Mouse (Mus musculus): ENCODE measurements at regions not wholly inside any gene's neighbourhood (a gene's known extent, or its start where the extent isn't known, plus 50 kb on each side); places are given as distances from the start of the nearest gene placed in this dataset.

DNA sequence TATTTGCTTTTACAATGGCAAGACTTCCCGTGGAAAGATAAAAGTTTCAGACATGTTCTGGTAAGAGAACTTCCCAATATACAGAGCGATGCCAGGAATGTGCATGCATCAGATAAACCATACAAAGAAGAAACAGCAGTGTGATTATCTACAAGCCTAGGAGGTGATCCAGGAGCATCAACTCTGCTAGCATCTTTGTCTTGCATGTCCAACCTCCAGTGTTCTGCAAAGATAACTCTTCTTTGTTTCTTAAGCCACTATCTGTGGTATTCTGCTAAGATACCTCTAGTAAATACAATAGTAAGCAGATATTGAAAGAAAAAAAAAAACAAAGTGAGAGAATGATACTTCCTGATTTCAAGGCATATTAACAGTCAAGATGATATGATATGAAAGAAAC lies 714.4 kb downstream of the Pdcd6ip start:
- H3K4me2 ChIP-seq (replicated peaks; ENCODE audit: low read depth, low read length): no peak overlapping the region
- no peak overlapping the region for H3K27ac ChIP-seq (ENCODE audit: low read length)
- no peak for ATAC-seq (ENCODE audit: insufficient number of reproducible peaks, insufficient read depth, low FRiP score, low read depth)
- H3K27me3 ChIP-seq (ENCODE audit: control insufficient read depth, insufficient read depth, low read length): no peaks in the 10 kb centered on the region
- no peak overlapping the region for H3K4me3 ChIP-seq (ENCODE audit: low read depth, low read length)
- no peaks in the 10 kb centered on the region for H3K9me3 ChIP-seq (ENCODE audit: control insufficient read depth, low read depth, low read length)
- H3K4me1 ChIP-seq (ENCODE audit: control insufficient read depth, insufficient read depth, low read length): no peaks in the 10 kb centered on the region
- no peak overlapping the region for H3K9ac ChIP-seq (replicated peaks; ENCODE audit: low read depth, low read length)
- no peaks in the 10 kb centered on the region for H3K36me3 ChIP-seq (ENCODE audit: control insufficient read depth, insufficient read depth, low read length)
- 79% methylated on average over 2 of the region's 2 CpGs for WGBS

DNA sequence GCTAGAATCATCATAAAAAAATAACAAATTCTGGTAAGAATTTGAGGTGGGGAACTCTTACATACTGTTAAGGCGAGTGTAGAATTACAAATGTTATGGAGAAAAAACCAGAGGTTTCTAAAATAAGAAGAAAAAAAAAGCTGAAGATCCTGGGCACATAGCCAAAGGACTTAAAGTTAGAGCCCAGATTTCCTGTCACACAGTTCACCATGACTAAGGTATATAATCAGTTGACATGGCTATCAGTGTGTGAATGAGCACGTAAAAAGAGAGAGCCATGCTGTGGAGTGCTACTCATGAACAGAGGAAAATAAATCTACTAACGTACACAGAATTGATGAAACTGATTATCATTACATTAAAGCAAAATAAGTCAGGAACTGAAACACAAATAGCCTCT lies 715.1 kb downstream of the Pdcd6ip start:
- no peak overlapping the region for H3K4me3 ChIP-seq (ENCODE audit: low read depth, low read length)
- no peaks in the 10 kb centered on the region for H3K9me3 ChIP-seq (ENCODE audit: control insufficient read depth, low read depth, low read length)
- H3K36me3 ChIP-seq (ENCODE audit: control insufficient read depth, insufficient read depth, low read length): no peaks in the 10 kb centered on the region
- no peak overlapping the region for H3K27ac ChIP-seq (ENCODE audit: low read length)
- 37% methylated on average over 3 of the region's 3 CpGs for WGBS
- no peak overlapping the region for H3K9ac ChIP-seq (replicated peaks; ENCODE audit: low read depth, low read length)
- no peaks in the 10 kb centered on the region for H3K27me3 ChIP-seq (ENCODE audit: control insufficient read depth, insufficient read depth, low read length)
- no peak overlapping the region for H3K4me2 ChIP-seq (replicated peaks; ENCODE audit: low read depth, low read length)
- no peak for ATAC-seq (ENCODE audit: insufficient number of reproducible peaks, insufficient read depth, low FRiP score, low read depth)
- no peaks in the 10 kb centered on the region for H3K4me1 ChIP-seq (ENCODE audit: control insufficient read depth, insufficient read depth, low read length)

DNA sequence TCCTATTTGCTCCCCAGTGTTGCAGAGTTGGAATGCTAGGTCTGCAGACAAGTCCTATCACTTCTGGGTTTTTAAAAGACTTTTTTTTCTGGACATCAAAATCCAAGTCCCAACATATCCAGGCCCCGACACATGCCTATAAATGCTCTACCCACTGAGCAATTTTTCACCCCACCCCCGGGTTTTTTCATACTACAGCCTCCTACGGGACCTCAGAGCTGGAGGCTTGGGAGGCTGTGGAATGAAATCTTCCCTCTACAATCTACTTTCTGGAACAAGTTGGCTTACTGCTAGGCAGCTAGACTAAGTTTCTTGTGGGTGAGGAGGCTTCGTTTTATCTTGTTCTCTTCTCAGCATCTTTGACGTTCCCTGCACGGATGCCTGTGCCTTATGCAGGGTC lies 724.7 kb downstream of the Pdcd6ip start:
- Histone ChIP-seq H3K4me1 (ENCODE audit: control insufficient read depth, insufficient read depth, low read length) (no peaks in the 10 kb centered on the region), H3K4me3 (ENCODE audit: low read depth, low read length) (no peak overlapping the region), H3K27ac (ENCODE audit: low read length) (no peak overlapping the region), H3K4me2 (replicated peaks; ENCODE audit: low read depth, low read length) (no peak overlapping the region), H3K9me3 (ENCODE audit: control insufficient read depth, low read depth, low read length) (no peaks in the 10 kb centered on the region), H3K27me3 (ENCODE audit: control insufficient read depth, insufficient read depth, low read length) (no peaks in the 10 kb centered on the region), H3K36me3 (ENCODE audit: control insufficient read depth, insufficient read depth, low read length) (no peaks in the 10 kb centered on the region), H3K9ac (replicated peaks; ENCODE audit: low read depth, low read length) (no peak overlapping the region)
- no peak for ATAC-seq (ENCODE audit: insufficient number of reproducible peaks, insufficient read depth, low FRiP score, low read depth)
- 92% methylated on average over 6 of the region's 6 CpGs for WGBS

DNA sequence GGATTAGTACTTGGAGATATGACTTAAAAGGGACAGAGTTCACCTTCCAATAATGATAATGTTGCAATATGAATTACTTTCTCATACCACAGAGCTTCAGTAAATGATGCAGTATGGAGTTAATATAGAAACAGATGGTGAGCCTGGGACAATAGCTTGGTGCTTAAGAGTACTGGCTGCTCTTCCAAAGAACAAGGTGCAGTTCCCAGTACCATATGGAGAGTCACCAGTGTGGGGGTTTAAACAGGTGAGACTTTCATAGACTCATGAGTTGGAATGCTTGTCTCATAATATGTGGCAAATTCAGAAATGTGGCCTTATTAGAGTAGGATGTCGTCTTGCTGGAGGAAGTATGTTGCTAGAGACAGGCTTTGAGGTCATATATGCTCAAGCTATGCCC lies 715.8 kb upstream of the Arpp21 start:
- H3K4me1 ChIP-seq (ENCODE audit: control insufficient read depth, insufficient read depth, low read length): no peaks in the 10 kb centered on the region
- H3K27me3 ChIP-seq (ENCODE audit: control insufficient read depth, insufficient read depth, low read length): no peaks in the 10 kb centered on the region
- H3K27ac ChIP-seq (ENCODE audit: low read length): no peak overlapping the region
- H3K4me2 ChIP-seq (replicated peaks; ENCODE audit: low read depth, low read length): no peak overlapping the region
- WGBS: 81% methylated on average over 1 of the region's 1 CpGs
- no peaks in the 10 kb centered on the region for H3K9me3 ChIP-seq (ENCODE audit: control insufficient read depth, low read depth, low read length)
- no peak overlapping the region for H3K9ac ChIP-seq (replicated peaks; ENCODE audit: low read depth, low read length)
- H3K36me3 ChIP-seq (ENCODE audit: control insufficient read depth, insufficient read depth, low read length): no peaks in the 10 kb centered on the region
- H3K4me3 ChIP-seq (ENCODE audit: low read depth, low read length): no peak overlapping the region
- ATAC-seq (ENCODE audit: insufficient number of reproducible peaks, insufficient read depth, low FRiP score, low read depth): no peak

DNA sequence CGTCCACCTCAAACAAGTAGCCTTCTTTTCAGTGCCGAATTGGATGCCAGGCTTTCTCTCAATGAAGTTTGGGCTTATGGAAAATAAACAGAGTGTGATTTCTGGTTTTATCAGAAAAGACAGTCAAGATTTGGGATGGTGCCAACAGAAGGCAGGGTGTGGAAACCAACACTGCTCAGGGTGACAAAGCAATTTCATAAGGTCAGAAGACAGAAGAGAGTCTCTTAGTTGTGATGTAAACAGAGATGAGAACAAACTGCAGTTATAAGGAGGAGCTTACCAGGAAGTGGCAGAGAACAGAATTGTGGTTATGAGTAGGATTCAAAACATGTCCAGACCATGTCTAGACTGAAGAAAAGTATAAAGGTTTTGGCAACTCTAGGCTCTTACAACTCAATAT lies 714.3 kb upstream of the Arpp21 start:
- Histone ChIP-seq H3K4me1 (ENCODE audit: control insufficient read depth, insufficient read depth, low read length) (no peaks in the 10 kb centered on the region), H3K4me2 (replicated peaks; ENCODE audit: low read depth, low read length) (no peak overlapping the region), H3K4me3 (ENCODE audit: low read depth, low read length) (no peak overlapping the region), H3K27ac (ENCODE audit: low read length) (no peak overlapping the region), H3K36me3 (ENCODE audit: control insufficient read depth, insufficient read depth, low read length) (no peaks in the 10 kb centered on the region), H3K9me3 (ENCODE audit: control insufficient read depth, low read depth, low read length) (no peaks in the 10 kb centered on the region), H3K27me3 (ENCODE audit: control insufficient read depth, insufficient read depth, low read length) (no peaks in the 10 kb centered on the region), H3K9ac (replicated peaks; ENCODE audit: low read depth, low read length) (no peak overlapping the region)
- WGBS: 61% methylated on average over 2 of the region's 2 CpGs
- no peak for ATAC-seq (ENCODE audit: insufficient number of reproducible peaks, insufficient read depth, low FRiP score, low read depth)

DNA sequence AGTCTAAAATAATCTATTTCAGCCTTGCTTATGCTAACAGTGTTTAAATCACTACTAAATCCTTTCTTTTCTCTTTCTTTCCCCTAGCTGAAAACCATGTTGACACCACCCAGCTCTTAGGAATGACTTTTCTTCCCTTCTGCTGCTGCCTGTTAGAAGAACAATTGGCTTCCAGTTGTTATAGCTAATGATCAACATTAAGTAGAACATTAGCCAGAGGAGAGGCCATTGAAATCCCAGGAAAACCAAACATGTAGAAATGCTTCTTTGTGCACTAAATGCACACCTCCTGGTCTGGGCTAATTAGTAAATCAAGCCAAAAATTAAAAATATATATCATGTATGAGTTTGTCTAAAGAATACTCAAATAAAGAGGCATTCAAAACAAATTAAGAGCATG lies 703.0 kb upstream of the Arpp21 start:
- Histone ChIP-seq H3K27me3 (ENCODE audit: control insufficient read depth, insufficient read depth, low read length) (no peaks in the 10 kb centered on the region), H3K4me1 (ENCODE audit: control insufficient read depth, insufficient read depth, low read length) (no peaks in the 10 kb centered on the region), H3K27ac (ENCODE audit: low read length) (no peak overlapping the region), H3K9me3 (ENCODE audit: control insufficient read depth, low read depth, low read length) (no peaks in the 10 kb centered on the region), H3K4me3 (ENCODE audit: low read depth, low read length) (no peak overlapping the region), H3K9ac (replicated peaks; ENCODE audit: low read depth, low read length) (no peak overlapping the region), H3K36me3 (ENCODE audit: control insufficient read depth, insufficient read depth, low read length) (no peaks in the 10 kb centered on the region), H3K4me2 (replicated peaks; ENCODE audit: low read depth, low read length) (no peak overlapping the region)
- no peak for ATAC-seq (ENCODE audit: insufficient number of reproducible peaks, insufficient read depth, low FRiP score, low read depth)

DNA sequence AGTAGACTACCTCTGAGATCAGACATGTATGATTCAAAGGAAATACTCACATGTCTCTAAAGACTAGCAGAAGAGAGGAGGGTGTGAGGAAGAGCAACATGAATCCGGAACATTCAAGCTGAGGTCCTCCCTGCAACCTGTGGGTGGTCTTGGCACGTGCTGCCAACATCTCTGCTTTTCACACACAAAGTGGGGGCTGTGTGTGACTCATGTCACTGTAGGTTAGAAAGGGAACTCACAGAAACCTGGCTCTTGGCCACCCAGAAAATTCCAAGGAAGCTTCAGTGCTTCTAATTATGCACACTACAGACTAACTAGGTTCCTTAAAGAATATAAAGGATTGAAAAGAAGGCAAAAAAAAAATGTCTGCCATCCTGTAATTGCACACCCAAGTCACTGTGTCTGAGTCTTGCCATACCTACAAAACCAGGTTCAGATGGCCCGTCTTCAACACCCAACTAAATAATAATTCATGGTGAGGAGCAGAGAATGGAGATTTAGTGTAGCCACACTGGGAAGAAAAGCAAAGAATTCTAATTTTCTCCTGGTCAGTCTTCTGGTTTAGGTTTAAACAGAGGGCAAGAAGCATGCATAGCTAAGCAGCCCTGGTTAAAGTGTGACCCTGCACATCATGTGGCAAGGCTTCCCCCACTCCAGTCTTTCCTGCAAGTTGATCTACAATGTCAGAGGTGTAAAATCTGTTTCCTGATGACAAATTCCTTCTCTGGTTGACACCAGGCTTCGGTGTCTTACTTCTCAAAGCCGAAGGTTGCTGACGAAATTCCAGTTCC lies 673.8 kb upstream of the Arpp21 start:
- H3K4me1 ChIP-seq (ENCODE audit: control insufficient read depth, insufficient read depth, low read length): no peaks in the 10 kb centered on the region
- no peaks in the 10 kb centered on the region for H3K9me3 ChIP-seq (ENCODE audit: control insufficient read depth, low read depth, low read length)
- H3K27me3 ChIP-seq (ENCODE audit: control insufficient read depth, insufficient read depth, low read length): no peaks in the 10 kb centered on the region
- no peaks in the 10 kb centered on the region for H3K36me3 ChIP-seq (ENCODE audit: control insufficient read depth, insufficient read depth, low read length)
- no peak overlapping the region for H3K9ac ChIP-seq (replicated peaks; ENCODE audit: low read depth, low read length)
- WGBS: 75% methylated on average over 6 of the region's 6 CpGs
- no peak for ATAC-seq (ENCODE audit: insufficient number of reproducible peaks, insufficient read depth, low FRiP score, low read depth)
- no peak overlapping the region for H3K27ac ChIP-seq (ENCODE audit: low read length)
- no peak overlapping the region for H3K4me3 ChIP-seq (ENCODE audit: low read depth, low read length)
- H3K4me2 ChIP-seq (replicated peaks; ENCODE audit: low read depth, low read length): no peak overlapping the region

DNA sequence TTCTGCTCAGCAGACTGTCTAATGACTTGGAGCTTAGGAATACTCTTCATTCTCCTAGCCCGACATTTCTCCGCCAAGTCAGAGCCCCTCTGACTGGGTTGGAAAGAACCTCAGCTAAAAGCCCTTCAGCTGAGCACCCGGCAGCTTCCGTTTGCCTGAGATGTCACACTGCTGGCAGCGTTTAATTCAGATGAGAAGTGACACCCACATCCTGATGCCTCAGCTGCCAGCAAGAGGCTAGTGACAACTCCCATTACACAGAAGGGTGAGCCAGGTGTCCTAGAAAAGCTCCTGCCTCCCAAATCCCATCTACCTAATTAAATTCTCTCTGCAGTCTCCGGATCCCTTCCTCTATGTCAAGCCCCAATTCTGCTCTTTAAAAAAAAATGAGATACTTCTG lies 670.2 kb upstream of the Arpp21 start:
- ATAC-seq (ENCODE audit: insufficient number of reproducible peaks, insufficient read depth, low FRiP score, low read depth): no peak
- Histone ChIP-seq H3K4me1 (ENCODE audit: control insufficient read depth, insufficient read depth, low read length) (no peaks in the 10 kb centered on the region), H3K4me3 (ENCODE audit: low read depth, low read length) (no peak overlapping the region), H3K36me3 (ENCODE audit: control insufficient read depth, insufficient read depth, low read length) (no peaks in the 10 kb centered on the region), H3K27ac (ENCODE audit: low read length) (no peak overlapping the region), H3K27me3 (ENCODE audit: control insufficient read depth, insufficient read depth, low read length) (no peaks in the 10 kb centered on the region), H3K9ac (replicated peaks; ENCODE audit: low read depth, low read length) (no peak overlapping the region), H3K4me2 (replicated peaks; ENCODE audit: low read depth, low read length) (no peak overlapping the region), H3K9me3 (ENCODE audit: control insufficient read depth, low read depth, low read length) (no peaks in the 10 kb centered on the region)
- WGBS: 79% methylated on average over 6 of the region's 6 CpGs

DNA sequence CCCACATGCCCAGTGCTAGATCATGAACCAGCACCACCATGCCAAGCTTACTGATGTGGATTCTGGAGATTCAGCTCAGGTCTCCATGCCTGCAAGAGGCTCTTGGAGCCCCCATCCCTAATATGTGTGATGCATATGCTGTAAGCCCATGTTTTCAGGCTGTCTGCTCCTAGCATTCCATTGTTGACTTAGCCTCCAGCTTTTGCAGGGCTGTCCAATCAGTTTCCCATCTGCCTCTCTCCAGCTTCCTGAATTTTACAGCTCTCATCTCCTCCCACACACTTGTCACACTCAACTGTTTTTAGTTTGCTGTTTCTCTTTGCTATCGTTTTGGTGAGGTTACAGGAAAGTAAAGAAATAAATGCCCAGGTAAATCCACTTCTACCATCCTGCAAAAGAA lies 629.2 kb upstream of the Arpp21 start:
- no peaks in the 10 kb centered on the region for H3K36me3 ChIP-seq (ENCODE audit: control insufficient read depth, insufficient read depth, low read length)
- 63% methylated on average over 1 of the region's 1 CpGs for WGBS
- H3K9ac ChIP-seq (replicated peaks; ENCODE audit: low read depth, low read length): no peak overlapping the region
- no peak overlapping the region for H3K27ac ChIP-seq (ENCODE audit: low read length)
- H3K9me3 ChIP-seq (ENCODE audit: control insufficient read depth, low read depth, low read length): no peaks in the 10 kb centered on the region
- no peak overlapping the region for H3K4me3 ChIP-seq (ENCODE audit: low read depth, low read length)
- ATAC-seq (ENCODE audit: insufficient number of reproducible peaks, insufficient read depth, low FRiP score, low read depth): no peak
- no peaks in the 10 kb centered on the region for H3K4me1 ChIP-seq (ENCODE audit: control insufficient read depth, insufficient read depth, low read length)
- H3K27me3 ChIP-seq (ENCODE audit: control insufficient read depth, insufficient read depth, low read length): no peaks in the 10 kb centered on the region
- no peak overlapping the region for H3K4me2 ChIP-seq (replicated peaks; ENCODE audit: low read depth, low read length)
